Mouse (Mus musculus): ENCODE results near the gene Pex6. TPM values are rescaled to one million over a fixed set of nuclear protein-coding genes. Genes with fewer than 3 reads are reported as not detected.
A peak's percentile ranks its signal among the peaks of the same experiment; 100 is the strongest.

The Pex6 gene
- total and polyA plus RNA-seq, 3 experiments = 14.3 to 52.6 (median 22.1) TPM

DNA sequence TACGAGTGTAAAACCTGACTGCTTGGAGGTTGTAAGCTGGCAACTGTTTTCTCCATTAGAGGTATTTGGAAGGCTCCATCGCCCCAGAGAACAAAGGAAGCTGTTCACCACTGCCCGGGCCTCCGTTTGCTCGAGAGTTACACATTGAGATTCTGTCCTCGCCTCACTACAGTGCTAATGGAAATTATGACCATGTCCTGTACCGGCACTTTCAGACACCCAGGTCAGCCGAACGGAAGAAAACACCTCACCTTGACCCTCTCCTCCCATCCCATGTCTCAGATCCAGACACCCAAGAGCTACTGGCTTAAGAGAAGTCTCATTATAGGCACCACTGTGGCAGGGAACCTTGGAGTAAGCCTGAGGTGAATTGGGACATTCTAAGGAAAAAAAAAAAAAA is 2.6 kb downstream of the Pex6 start:
- peaks cover 53% of the 10 kb centered on the region for H3K36me3 ChIP-seq (replicated peaks)
- no peak for TF ChIP-seq GATA1 (IDR thresholded peaks at IDR 0.05; ENCODE audit: borderline replicate concordance, low read length)
- TF ChIP-seq POLR2AphosphoS5 (IDR thresholded peaks at IDR 0.05; ENCODE audit: insufficient replicate concordance, low read depth, low read length) = no peak
- TF ChIP-seq GATA2 (IDR thresholded peaks at IDR 0.05; ENCODE audit: borderline replicate concordance, low read depth, low read length) = no peak
- TF ChIP-seq TAL1 (conservative IDR thresholded peaks at IDR 0.05; ENCODE audit: low read depth, low read length) = no peak
- TF ChIP-seq CTCF (IDR thresholded peaks at IDR 0.05; ENCODE audit: low read depth, low read length) = no peak
- H3K27me3 ChIP-seq (ENCODE audit: insufficient read depth, low read length) = no peaks in the 10 kb centered on the region
- no peak for DNase-seq (ENCODE audit: low spot score)
- ATAC-seq (ENCODE audit: extremely low read depth, insufficient number of reproducible peaks, low FRiP score, poor library complexity, severe bottlenecking) = no peak
- H3K4me1 ChIP-seq (ENCODE audit: insufficient read depth, low read depth, low read length) = peaks cover 39% of the 10 kb centered on the region
- 0 out of 2 replicates have a peak, but pooled peaks cover 1% of the 10 kb centered on the region for H3K9me3 ChIP-seq (replicated peaks)
- H3K4me3 ChIP-seq (ENCODE audit: low read depth, low read length) = no peak overlapping the region

GRCm38 (mm10) chr17:46714756-46715481 is 3.7 kb downstream of the Pex6 start:
- Histone ChIP-seq H3K36me3 (replicated peaks) (peaks cover 62% of the 10 kb centered on the region), H3K9me3 (replicated peaks) (no peaks in the 10 kb centered on the region), H3K4me1 (ENCODE audit: insufficient read depth, low read depth, low read length) (peaks cover 39% of the 10 kb centered on the region), H3K4me3 (ENCODE audit: low read depth, low read length) (no peak overlapping the region), H3K27me3 (ENCODE audit: insufficient read depth, low read length) (no peaks in the 10 kb centered on the region)
- ATAC-seq (ENCODE audit: extremely low read depth, insufficient number of reproducible peaks, low FRiP score, poor library complexity, severe bottlenecking) (no peak), DNase-seq (ENCODE audit: low spot score) (peak; percentile 47)
- no peak for TF ChIP-seq TAL1 (conservative IDR thresholded peaks at IDR 0.05; ENCODE audit: low read depth, low read length)
- peak; percentile 62 for TF ChIP-seq CTCF (IDR thresholded peaks at IDR 0.05; ENCODE audit: low read depth, low read length)
- no peak for TF ChIP-seq GATA2 (IDR thresholded peaks at IDR 0.05; ENCODE audit: borderline replicate concordance, low read depth, low read length)
- no peak for TF ChIP-seq POLR2AphosphoS5 (IDR thresholded peaks at IDR 0.05; ENCODE audit: insufficient replicate concordance, low read depth, low read length)
- no peak for TF ChIP-seq GATA1 (IDR thresholded peaks at IDR 0.05; ENCODE audit: borderline replicate concordance, low read length)

DNA sequence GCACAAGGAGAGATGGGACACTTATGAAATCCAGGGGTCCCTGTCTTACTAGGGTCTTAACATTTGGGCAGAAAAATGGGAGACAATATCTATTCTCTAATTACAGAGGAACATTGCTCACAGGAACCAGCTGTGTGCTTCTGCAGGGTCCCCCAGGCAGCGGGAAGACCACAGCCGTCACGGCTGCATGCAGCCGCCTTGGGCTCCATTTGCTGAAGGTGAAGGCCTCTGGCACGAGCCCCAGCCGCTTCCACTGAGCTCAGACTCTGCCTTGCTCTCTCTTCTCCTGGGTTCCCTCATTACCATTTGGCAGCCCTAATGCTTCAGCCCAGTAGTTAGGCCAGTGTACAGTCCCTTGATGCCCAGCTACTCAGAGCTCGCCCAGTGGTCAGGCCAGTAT is 9.8 kb downstream of the Pex6 start:
- H3K9me3 ChIP-seq (replicated peaks) = no peaks in the 10 kb centered on the region
- H3K27me3 ChIP-seq (ENCODE audit: insufficient read depth, low read length) = no peaks in the 10 kb centered on the region
- peaks cover 94% of the 10 kb centered on the region for H3K36me3 ChIP-seq (replicated peaks)
- TF ChIP-seq GATA2 (IDR thresholded peaks at IDR 0.05; ENCODE audit: borderline replicate concordance, low read depth, low read length) = no peak
- no peak for DNase-seq (ENCODE audit: low spot score)
- H3K4me3 ChIP-seq (ENCODE audit: low read depth, low read length) = no peak overlapping the region
- no peak for ATAC-seq (ENCODE audit: extremely low read depth, insufficient number of reproducible peaks, low FRiP score, poor library complexity, severe bottlenecking)
- H3K4me1 ChIP-seq (ENCODE audit: insufficient read depth, low read depth, low read length) = 0 out of 2 replicates have a peak, but pooled peaks cover 3% of the 10 kb centered on the region

- Histone ChIP-seq H3K27me3 (ENCODE audit: insufficient read depth, low read length) (peaks cover 8% of the 10 kb centered on the region; the same call in 1 of the 2 replicates), H3K4me3 (ENCODE audit: low read depth, low read length) (no peak overlapping the region), H3K9me3 (replicated peaks) (no peaks in the 10 kb centered on the region), H3K4me1 (ENCODE audit: insufficient read depth, low read depth, low read length) (peaks cover 3% of the 10 kb centered on the region; the same call in 1 of the 2 replicates), H3K36me3 (replicated peaks) (peaks cover 77% of the 10 kb centered on the region)
- DNase-seq (ENCODE audit: low spot score) (no peak), ATAC-seq (ENCODE audit: extremely low read depth, insufficient number of reproducible peaks, low FRiP score, poor library complexity, severe bottlenecking) (no peak)
- TF ChIP-seq GATA1 (IDR thresholded peaks at IDR 0.05; ENCODE audit: borderline replicate concordance, low read length) (no peak), TAL1 (conservative IDR thresholded peaks at IDR 0.05; ENCODE audit: low read depth, low read length) (no peak), POLR2AphosphoS5 (IDR thresholded peaks at IDR 0.05; ENCODE audit: insufficient replicate concordance, low read depth, low read length) (no peak), CTCF (IDR thresholded peaks at IDR 0.05; ENCODE audit: low read depth, low read length) (no peak), GATA2 (IDR thresholded peaks at IDR 0.05; ENCODE audit: borderline replicate concordance, low read depth, low read length) (no peak)
Observed at GRCm38 (mm10) chr17:46724477-46725084, 13.3 kb downstream of the Pex6 start.

DNA sequence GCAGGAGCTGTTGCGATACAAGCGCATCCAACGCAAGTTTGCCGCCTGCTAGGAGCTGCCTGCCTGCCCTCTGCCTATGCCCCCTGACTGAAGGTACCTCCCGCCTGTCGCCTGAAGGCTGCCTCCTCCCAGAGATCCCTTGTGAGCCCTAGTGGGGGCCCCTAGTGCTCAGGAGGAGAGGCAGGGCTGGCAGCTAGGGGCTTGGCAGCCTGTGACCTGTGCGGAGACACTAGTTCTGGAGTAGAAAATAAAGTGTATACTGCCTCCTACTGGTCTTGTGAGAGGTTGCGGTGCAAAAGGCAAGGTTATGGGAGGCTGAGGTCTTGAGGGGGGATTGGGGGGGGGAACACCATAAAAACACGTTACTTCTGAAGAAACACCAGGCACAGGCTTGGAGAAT is 14.0 kb downstream of the Pex6 start:
- no peak overlapping the region for H3K4me3 ChIP-seq (ENCODE audit: low read depth, low read length)
- ATAC-seq (ENCODE audit: extremely low read depth, insufficient number of reproducible peaks, low FRiP score, poor library complexity, severe bottlenecking) = no peak
- no peaks in the 10 kb centered on the region for H3K9me3 ChIP-seq (replicated peaks)
- H3K4me1 ChIP-seq (ENCODE audit: insufficient read depth, low read depth, low read length) = peaks cover 3% of the 10 kb centered on the region; the same call in 1 of the 2 replicates
- TF ChIP-seq GATA2 (IDR thresholded peaks at IDR 0.05; ENCODE audit: borderline replicate concordance, low read depth, low read length) (no peak), CTCF (IDR thresholded peaks at IDR 0.05; ENCODE audit: low read depth, low read length) (peak; percentile 25; the same call in 1 of the 2 replicates)
- H3K36me3 ChIP-seq (replicated peaks) = peaks cover 70% of the 10 kb centered on the region
- DNase-seq (ENCODE audit: low spot score) = peak; percentile 29
- peaks cover 8% of the 10 kb centered on the region; the same call in 1 of the 2 replicates for H3K27me3 ChIP-seq (ENCODE audit: insufficient read depth, low read length)

DNA sequence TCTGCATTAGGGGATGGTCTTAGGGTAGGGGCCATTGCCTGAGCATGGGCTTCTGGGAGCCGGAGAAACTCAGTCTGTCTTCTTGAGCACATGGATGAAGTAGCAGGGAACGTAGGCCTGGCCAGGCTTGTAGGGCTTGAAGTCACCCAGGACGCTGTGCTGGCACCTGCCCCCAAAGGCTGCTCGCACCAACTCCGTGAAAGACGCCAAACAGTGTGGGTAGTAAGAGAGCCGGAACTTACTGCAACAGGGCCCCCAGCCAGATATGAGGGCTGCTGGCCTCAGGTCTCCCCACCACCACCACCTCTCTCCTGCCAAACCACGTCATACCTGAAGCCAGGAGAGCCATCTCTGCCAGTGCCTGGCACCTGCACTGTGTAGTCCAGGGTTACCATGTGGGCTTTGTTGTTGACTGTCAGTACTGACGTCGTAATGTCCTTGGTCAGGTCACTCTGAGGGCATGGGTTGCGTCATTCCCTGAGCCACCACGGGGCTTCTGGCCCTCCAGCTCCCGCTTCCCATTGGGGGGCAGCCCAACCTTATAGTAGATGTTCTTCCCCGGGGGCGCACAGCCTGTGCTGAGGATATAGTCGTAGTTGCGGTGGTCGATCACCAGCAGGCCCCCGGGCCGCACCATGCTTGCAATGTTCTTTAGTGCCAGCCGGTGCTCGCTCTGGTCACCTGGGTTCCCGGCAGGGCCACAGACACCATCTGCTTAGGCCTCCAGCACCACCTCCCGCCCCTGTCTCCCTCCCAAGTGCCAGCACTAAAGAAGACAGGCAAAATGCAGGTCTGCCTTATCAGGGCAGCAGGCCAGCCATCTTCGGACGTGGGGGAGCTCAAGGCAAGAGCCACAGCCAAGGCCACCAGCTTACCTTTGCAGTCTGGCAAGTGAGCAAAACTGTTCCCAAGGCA is 14.7 kb downstream of the Pex6 start:
- peaks cover 8% of the 10 kb centered on the region; the same call in 1 of the 2 replicates for H3K27me3 ChIP-seq (ENCODE audit: insufficient read depth, low read length)
- no peak for DNase-seq (ENCODE audit: low spot score)
- ATAC-seq (ENCODE audit: extremely low read depth, insufficient number of reproducible peaks, low FRiP score, poor library complexity, severe bottlenecking) = no peak
- H3K4me3 ChIP-seq (ENCODE audit: low read depth, low read length) = no peak overlapping the region
- H3K9me3 ChIP-seq (replicated peaks) = no peaks in the 10 kb centered on the region
- TF ChIP-seq GATA2 (IDR thresholded peaks at IDR 0.05; ENCODE audit: borderline replicate concordance, low read depth, low read length) = no peak
- TF ChIP-seq TAL1 (conservative IDR thresholded peaks at IDR 0.05; ENCODE audit: low read depth, low read length) = no peak
- no peak for TF ChIP-seq GATA1 (IDR thresholded peaks at IDR 0.05; ENCODE audit: borderline replicate concordance, low read length)
- no peak for TF ChIP-seq POLR2AphosphoS5 (IDR thresholded peaks at IDR 0.05; ENCODE audit: insufficient replicate concordance, low read depth, low read length)
- TF ChIP-seq CTCF (IDR thresholded peaks at IDR 0.05; ENCODE audit: low read depth, low read length) = no peak; the same call in 1 of the 2 replicates
- H3K36me3 ChIP-seq (replicated peaks) = peaks cover 63% of the 10 kb centered on the region
- peaks cover 3% of the 10 kb centered on the region; the same call in 1 of the 2 replicates for H3K4me1 ChIP-seq (ENCODE audit: insufficient read depth, low read depth, low read length)

Data from G1E (cell line).